Mouse (Mus musculus) neural tube, postnatal 0 days (tissue): ENCODE results near the gene Abcd1. TPM values are rescaled to one million over a fixed set of nuclear protein-coding genes. Genes with fewer than 3 reads are reported as not detected.

ENCODE experiments used
- polyA plus RNA-seq: library from polyadenylated mRNA; unstranded; fragments of >200 nt; fragmentation: Nextera tagmentation; extraction: Ambion mirVana; gene quantifications from 2 replicates; pipeline ENCODE4 v1.2.1, GENCODE M21; 2015

Gene Abcd1
- polyA plus RNA-seq = 11.4 and 13.1 TPM in 2 replicates

DNA sequence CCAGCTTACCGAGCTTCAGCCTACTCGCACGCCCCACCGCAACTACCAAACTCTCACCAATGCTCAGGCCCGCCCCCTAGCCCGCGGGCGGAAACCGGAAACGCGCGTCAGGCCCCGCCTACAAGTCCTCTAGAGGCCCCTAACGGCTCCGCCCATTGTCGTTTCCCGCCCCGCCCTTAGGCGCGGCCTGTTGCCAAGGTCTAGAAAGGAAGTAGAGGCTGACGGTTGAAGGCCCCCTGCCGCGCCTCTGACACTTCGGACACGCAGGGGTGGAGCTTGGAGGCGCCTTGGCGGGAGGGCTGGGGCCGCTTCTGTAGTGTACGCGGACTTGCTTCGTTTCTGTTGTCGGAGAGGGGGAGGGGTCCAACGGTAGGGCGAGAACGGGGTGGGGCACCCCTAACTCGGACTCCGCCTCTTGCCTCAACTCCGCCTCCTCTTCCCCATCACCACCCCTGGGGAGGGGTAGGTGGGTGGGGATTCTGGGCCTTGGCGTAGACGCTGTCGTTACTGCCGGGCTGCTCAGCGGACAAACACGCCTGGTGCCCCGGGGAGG, at the start of gene Abcd1, which contains the start of gene Bcap31:
TSS of gene Abcd1 (plus strand) at position 489 of the 553 bp plus-strand sequence.
TSS of gene Bcap31 (minus strand) at position 67 of the 553 bp plus-strand sequence.

DNA sequence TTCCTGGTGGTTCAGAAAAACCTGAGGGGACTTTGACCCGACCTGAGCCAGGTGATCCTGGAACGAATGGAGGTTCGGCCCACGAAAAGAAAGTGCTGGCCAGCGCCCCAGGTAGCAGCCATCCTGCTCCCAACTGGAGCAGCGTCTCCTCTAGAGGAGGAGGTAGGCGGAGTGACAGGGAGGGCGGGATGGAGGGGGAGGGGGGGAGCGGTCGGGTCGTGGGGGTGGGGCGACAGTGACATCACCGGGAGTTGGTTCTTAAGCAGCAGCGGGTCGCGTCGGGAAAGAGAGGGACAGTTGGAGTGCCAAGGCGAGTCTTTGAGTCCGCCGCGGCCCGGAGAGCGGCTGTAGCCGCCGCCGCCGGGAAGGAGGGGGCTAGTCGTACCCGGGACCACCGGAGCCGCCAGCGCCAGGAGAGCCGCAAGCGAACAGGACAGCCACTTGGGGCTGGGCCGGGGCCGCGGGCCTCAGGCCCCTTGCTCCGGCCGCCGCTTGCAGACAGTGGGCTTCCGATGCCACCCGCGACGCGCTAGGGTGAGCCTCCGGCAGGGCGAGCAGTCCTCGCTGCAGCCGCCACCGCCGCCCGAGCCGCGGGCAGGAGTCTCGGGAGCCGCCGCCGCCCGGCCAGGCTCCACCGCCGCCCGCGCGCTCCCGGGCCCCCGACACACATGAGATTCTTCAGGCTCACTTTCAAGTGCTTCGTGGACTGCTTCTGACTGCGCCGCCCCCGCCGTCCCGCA, 43.3 kb upstream of the Abcd1 start, which contains the start of gene Slc6a8:
TSS of gene Slc6a8 (plus strand) at position 272 of the 740 bp plus-strand sequence.

DNA sequence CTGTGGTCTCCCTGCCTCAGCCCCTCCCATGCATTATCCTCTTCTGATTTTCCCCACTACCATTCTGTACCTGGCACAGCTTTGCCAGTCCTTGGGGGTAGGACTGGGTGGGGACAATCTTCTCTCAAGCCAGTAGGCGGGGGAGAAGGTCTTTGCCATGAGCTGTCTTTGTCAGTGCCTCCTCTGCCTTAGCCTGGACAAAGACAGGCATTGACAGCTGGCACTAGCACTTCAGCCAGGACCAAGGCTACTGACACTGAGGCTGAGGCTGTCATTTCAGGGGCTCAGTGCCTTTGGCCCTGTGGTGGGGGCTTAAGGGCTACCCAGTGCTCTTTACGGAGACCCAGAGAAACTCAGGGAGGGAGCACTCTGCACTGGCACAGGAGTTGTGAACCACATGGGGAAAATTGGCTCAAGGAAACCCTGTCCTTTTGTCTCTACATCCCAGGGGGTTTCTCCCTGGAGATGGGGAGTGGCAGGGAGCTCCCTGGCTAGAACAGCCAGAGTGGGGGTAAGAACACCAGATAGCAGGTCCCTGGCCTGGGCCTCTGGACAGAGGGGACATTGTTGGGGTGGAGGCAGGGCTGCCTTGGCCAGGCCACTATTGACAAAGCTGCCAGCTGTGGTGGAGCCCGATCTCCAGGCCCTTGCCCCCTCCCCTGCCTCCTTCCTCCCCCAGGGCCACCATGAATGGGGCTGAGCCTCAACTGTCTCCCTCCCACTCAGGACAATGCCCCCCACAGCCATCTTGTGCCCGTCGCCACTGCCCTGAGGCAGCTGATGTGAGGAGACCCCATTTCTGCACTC, 40.1 kb downstream of the Abcd1 start, which contains the start of gene Plxnb3:
TSS of gene Plxnb3 (plus strand) at position 757 of the 807 bp plus-strand sequence.

DNA sequence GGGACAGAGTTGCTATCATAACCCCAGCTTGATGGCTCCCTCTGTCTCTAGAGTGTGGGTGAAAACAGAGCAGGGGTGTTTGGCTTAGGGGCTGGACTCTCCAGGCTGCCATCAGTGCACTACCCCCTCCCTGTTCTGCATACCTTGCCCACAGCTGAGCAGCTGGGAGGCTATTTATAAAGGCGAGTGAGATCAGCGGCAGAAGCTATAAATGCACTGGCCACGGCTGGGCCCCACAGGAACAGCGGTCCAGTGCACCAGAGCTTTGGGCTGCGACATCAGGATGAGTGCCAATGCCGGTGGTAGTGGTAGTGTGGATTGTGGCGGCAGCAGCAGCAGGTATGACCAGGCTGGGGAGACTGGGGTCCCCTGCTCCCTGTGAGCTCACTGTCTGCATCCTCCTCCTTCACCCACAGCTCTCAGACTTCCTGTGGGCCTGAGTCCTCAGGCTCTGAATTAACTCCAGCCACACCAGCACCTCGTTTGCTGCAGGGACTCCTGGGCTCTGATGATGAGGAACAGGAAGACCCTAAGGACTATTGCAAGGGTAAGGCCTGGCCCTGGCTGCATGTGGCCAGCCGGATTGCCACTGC, 57.9 kb downstream of the Abcd1 start, which contains the start of gene Srpk3:
TSS of gene Srpk3 (plus strand) at position 238 of the 593 bp plus-strand sequence.

DNA sequence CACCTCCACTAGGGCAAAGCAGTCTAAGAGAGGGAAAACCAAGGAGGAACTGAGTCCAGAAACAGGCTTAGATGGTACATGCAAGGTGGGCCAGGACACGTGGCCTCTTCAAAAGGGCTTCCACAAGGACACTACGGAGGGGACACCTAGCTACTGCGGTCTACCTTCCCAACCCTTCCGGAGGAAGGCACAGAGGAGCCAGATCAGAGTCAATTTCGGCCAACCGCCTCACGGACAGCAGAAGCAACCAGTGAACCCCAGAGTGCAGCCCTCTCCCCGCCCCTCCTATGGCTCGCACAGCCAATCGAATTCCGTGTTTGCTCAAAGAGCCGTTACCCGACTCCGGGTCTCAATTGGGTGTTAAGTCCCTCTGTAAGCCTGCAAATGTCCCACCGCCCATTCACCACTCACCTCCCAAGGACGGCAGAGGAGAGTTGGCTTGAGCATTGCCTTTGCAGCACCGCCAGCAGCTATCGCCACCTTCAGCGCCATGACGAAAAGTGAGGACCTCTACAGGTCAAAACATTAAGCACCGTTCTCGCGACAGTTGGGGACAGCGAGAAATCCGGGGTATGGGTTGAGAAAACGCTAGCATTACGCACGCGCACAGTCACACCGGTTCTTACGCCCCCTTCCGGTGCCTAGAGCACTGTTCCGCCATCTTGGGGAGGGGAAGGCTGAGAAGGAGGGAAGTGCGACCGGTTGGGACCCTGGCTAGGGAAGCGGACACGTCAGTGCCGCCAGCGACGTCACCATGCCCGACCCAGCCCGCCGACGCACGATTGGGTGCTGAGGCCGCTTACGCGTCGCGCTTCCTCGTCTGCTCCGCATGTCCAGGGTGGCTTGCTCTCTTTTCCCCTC, 70.2 kb downstream of the Abcd1 start, which contains the start of the genes Idh3g and Ssr4:
TSS of gene Idh3g (minus strand) at position 534 of the 861 bp plus-strand sequence.
TSS of gene Ssr4 (plus strand) at position 665 of the 861 bp plus-strand sequence.

Other genes starting within 250 kb of the Abcd1 start
- 40.7 and 49.5 TPM in 2 replicates for gene Bgn, start 233.0 kb upstream of the Abcd1 start, polyA plus RNA-seq
- gene Atp2b3, start 213.5 kb upstream of the Abcd1 start, polyA plus RNA-seq = 8.0 and 9.1 TPM in 2 replicates
- 2.0 and 2.2 TPM in 2 replicates for gene Dusp9, start 77.2 kb upstream of the Abcd1 start, polyA plus RNA-seq
- gene Pnck, start 56.5 kb upstream of the Abcd1 start, polyA plus RNA-seq = 160 and 181 TPM in 2 replicates
- gene Slc6a8, start 43.4 kb upstream of the Abcd1 start, polyA plus RNA-seq = 9.5 and 10.7 TPM in 2 replicates
- 152 and 157 TPM in 2 replicates for gene Bcap31, start 422 bp upstream of the Abcd1 start, polyA plus RNA-seq
- 2.4 and 3.4 TPM in 2 replicates for gene Plxnb3, start 40.5 kb downstream of the Abcd1 start, polyA plus RNA-seq
- 2.1 and 2.8 TPM in 2 replicates for gene Srpk3, start 57.8 kb downstream of the Abcd1 start, polyA plus RNA-seq
- 244 and 280 TPM in 2 replicates for gene Idh3g, start 70.3 kb downstream of the Abcd1 start, polyA plus RNA-seq
- gene Ssr4, start 70.4 kb downstream of the Abcd1 start, polyA plus RNA-seq = 211 and 212 TPM in 2 replicates
- gene Pdzd4, start 108.4 kb downstream of the Abcd1 start, polyA plus RNA-seq = 4.0 and 4.7 TPM in 2 replicates
- gene Avpr2, start 175.5 kb downstream of the Abcd1 start, polyA plus RNA-seq = not detected in 2 replicates
- gene L1cam, start 179.5 kb downstream of the Abcd1 start, polyA plus RNA-seq = 55.5 and 73.7 TPM in 2 replicates
- 1.9 and 2.2 TPM in 2 replicates for gene Arhgap4, start 205.3 kb downstream of the Abcd1 start, polyA plus RNA-seq
- gene Naa10, start 205.3 kb downstream of the Abcd1 start, polyA plus RNA-seq = 118 TPM in 2 replicates
- gene Renbp, start 214.3 kb downstream of the Abcd1 start, polyA plus RNA-seq = 12.8 and 15.2 TPM in 2 replicates
- 27.8 and 31.0 TPM in 2 replicates for gene Hcfc1, start 249.8 kb downstream of the Abcd1 start, polyA plus RNA-seq